Mouse (Mus musculus): ENCODE measurements at regions not wholly inside any gene's neighbourhood (a gene's known extent, or its start where the extent isn't known, plus 50 kb on each side); places are given as distances from the start of the nearest gene placed in this dataset.

DNA sequence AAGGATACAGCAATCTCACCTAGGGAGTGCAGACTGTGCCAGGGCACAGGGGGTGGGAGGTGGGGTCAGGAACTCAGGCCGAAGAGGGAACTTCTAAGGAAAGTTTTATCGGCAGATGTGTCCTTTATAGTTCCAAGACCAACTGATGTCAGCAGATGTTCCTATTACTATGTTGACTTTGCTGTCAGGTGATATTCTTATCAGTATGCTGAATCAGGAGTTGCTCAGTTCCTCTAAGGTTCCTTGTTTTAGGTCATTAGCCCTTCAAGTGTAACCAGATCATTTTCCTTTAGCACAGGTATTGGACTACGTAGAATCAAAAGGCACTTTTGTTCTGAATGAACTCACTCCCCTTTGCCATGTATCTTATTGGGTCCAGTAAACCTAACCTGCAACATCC lies 101.6 kb upstream of the Ccser1 start:
- TF ChIP-seq CTCF (IDR thresholded peaks at IDR 0.05; ENCODE audit: borderline replicate concordance, insufficient read depth, low read depth, low read length) (no peak), POLR2A (IDR thresholded peaks at IDR 0.05; ENCODE audit: borderline replicate concordance, insufficient read depth, low read length) (no peak)

All from cerebellum, adult 2 months (tissue).